Mouse (Mus musculus): Measurements from ENCODE around the gene Nlk.

DNA sequence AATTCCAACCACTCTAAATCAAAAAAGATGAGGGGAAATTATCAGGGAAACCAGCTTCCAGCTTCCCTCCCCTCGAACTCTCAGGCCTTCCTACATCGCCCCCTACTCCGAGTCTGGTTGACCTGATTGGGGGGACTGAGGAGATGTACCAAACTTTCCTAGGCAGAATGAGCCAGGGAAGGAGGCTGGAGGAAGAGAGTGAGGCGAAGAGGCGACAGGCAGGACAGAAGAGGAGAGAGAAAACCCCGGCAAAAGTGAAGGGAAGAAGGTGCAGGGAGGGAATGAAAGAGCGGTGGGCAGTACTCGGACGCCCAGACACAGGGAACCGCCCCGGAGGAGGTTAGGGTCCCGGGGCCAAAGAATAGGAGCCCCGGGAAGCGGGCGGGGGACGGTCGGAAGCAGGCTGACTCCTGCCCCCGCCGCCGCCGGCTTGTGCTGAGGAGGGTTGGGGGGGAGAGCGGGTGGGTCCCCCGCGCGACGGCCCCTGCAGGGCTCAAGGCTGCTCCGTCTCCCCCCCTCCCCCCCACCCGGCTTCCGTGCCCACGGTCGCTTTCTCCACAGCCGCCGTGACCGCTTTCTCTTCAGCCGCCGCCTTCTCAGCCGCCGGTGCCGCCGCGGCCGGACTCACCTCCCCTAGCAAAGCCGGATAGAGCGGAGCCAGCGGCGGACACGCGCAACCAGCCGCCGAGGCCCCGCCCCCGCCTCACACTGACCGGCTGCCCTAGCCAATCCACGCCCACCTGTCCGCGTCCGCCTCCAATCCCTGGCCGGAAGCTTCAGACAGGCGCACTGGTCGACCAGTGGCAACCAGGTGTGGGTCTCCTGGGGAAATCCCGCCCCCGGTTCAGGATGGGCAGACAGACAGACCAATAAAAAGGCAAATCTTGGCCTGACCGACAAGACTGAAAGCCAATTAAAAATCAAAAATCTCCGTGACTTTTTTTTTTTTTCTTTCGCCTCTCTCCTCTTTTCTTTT lies at the start of gene Nlk:
- no peak for TF ChIP-seq CTCF (IDR thresholded peaks at IDR 0.05)
- no peak for TF ChIP-seq EP300 (IDR thresholded peaks at IDR 0.05)
